Mouse (Mus musculus) C2C12 (cell line): ENCODE measurements around the gene Rplp0. TPM values are rescaled to one million over a fixed set of nuclear protein-coding genes. Genes with fewer than 3 reads are reported as not detected.
"Not testable (repeated sequence)": the region's sequence is repeated elsewhere in the genome, so short reads cannot be mapped to it uniquely, and the experiment has no call there.

Experiments used
- H3K27me3 ChIP-seq: one replicate; pipeline ENCODE4 v1.6.1; 2011; ENCODE audit not compliant: control insufficient read depth, insufficient read depth, insufficient read length
- H3K36me3 ChIP-seq: one replicate; pipeline ENCODE4 v1.6.1; 2011; ENCODE audit not compliant: control insufficient read depth, insufficient read depth
- H3K4me3 ChIP-seq: one replicate; pipeline ENCODE4 v1.5.1; 2011; ENCODE audit warnings: mild to moderate bottlenecking, control low read depth; ENCODE audit not compliant: poor library complexity, insufficient read depth, severe bottlenecking
- H3K79me2 ChIP-seq: one replicate; pipeline ENCODE4 v1.6.1; 2011; ENCODE audit not compliant: control insufficient read depth, insufficient read depth
- H3K79me3 ChIP-seq: one replicate; pipeline ENCODE4 v1.6.1; 2011; ENCODE audit warnings: low read depth, control low read depth
- H3ac ChIP-seq: one replicate; pipeline ENCODE3; 2011; ENCODE audit warnings: low read depth; ENCODE audit not compliant: control insufficient read depth, insufficient read length
- CEBPB ChIP-seq: IDR thresholded peaks from one replicate; pipeline ENCODE4 v1.6.1; 2011; ENCODE audit warnings: low read depth, mild to moderate bottlenecking, control low read depth, moderate library complexity
- CTCF ChIP-seq: IDR thresholded peaks from one replicate; pipeline ENCODE4 v1.5.1; 2011; ENCODE audit not compliant: control insufficient read depth, insufficient read depth, insufficient read length
- FOSL1 ChIP-seq: IDR thresholded peaks from one replicate; pipeline ENCODE4 v1.8.0; 2011; ENCODE audit warnings: mild to moderate bottlenecking, low read length; ENCODE audit not compliant: poor library complexity, insufficient read depth, severe bottlenecking
- MAX ChIP-seq: IDR thresholded peaks from one replicate; pipeline ENCODE4 v1.6.1; 2011; ENCODE audit warnings: mild to moderate bottlenecking, control low read depth
- MYOD1 ChIP-seq: IDR thresholded peaks from one replicate; pipeline ENCODE4 v1.6.1; 2011; ENCODE audit warnings: low read depth; ENCODE audit not compliant: control insufficient read depth, insufficient read length
- MYOG ChIP-seq: IDR thresholded peaks from one replicate; pipeline ENCODE4 v1.6.1; 2011; ENCODE audit not compliant: control insufficient read depth, insufficient read length; ENCODE audit errors: extremely low read depth
- USF1 ChIP-seq: IDR thresholded peaks from one replicate; pipeline ENCODE4 v1.6.1; 2011; ENCODE audit warnings: low read depth, mild to moderate bottlenecking, control low read depth, moderate library complexity
- polyA plus RNA-seq: library from polyadenylated mRNA; unstranded; fragments of >200 nt; fragmentation: generic; extraction: Trizol; gene quantifications from one replicate; pipeline ENCODE4 v1.2.1, GENCODE M21; 2012; ENCODE audit warnings: missing spikeins

Rplp0 gene
- polyA plus RNA-seq, 1 experiment = 5,791 TPM

DNA sequence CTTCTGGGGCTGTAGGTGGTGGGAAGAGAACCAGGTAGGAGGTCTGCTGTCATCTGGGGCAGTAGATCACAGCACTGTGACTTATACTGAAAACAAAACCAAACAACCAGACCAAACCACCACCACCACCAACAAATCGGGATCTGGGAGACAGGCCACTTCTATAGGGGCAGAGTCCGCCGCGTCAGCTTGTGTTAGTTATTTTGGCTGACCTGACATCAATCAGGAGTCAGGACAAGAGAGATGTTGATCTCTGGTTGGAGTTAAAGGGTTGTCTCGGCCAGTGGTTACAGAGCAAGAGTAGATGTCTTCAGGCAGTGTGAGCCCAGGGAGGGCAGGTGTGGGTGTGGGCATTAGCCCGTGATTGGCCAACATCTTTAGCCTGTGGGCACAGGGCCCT, 44.9 kb upstream of the Rplp0 start:
- Histone ChIP-seq H3K36me3 (peaks cover 7% of the 10 kb centered on the region), H3ac (no peak overlapping the region), H3K79me3 (peaks cover 84% of the 10 kb centered on the region), H3K27me3 (no peaks in the 10 kb centered on the region), H3K79me2 (peaks cover 100% of the 10 kb centered on the region), H3K4me3 (no peak overlapping the region)
- TF ChIP-seq FOSL1 (no peak), CEBPB (no peak), MAX (no peak), CTCF (no peak), USF1 (no peak), MYOG (no peak), MYOD1 (no peak)

DNA sequence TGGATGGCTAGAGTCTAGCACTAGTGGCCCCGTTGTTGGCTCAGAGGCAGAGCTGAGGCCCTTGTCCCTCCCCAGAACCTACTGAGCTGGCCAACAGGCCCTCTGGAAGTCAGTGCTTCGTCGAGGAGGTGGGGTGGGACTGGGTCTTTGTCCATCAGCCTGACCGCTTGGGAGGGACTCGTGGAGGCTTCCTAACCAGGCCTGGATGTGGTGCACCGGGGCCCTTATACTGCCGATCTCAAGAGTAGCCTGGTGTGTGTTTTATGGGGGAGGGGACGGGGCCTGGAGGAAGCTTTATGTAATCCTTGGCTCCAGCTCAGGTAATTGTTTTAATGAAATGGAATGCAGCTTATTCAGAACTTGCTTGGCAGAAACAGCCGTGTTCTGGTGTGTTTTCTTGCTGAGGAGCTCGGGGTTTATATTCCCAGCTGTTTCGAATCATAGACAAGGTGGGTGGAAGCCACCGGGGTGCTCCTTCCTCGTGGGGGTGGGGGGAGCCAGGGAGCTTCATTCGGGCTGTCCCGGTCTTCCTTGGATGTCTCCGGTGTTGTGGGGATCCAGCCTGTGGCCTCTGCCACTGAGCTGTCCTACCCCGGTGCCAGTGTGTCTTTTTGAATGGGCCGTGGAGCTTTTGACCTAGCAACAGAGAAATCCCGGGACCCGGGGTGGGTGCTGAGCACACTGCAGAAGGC, 44.2 kb upstream of the Rplp0 start:
- no peaks in the 10 kb centered on the region for H3K27me3 ChIP-seq
- peaks cover 81% of the 10 kb centered on the region for H3K79me3 ChIP-seq
- TF ChIP-seq CEBPB (no peak), MYOD1 (no peak), USF1 (no peak), MYOG (no peak), MAX (no peak), FOSL1 (no peak), CTCF (no peak)
- peaks cover 98% of the 10 kb centered on the region for H3K79me2 ChIP-seq
- peaks cover 7% of the 10 kb centered on the region for H3K36me3 ChIP-seq
- no peak overlapping the region for H3ac ChIP-seq
- H3K4me3 ChIP-seq = no peak overlapping the region

GRCm38 (mm10) chr5:115516081-115516907, 43.0 kb upstream of the Rplp0 start:
- H3K79me2 ChIP-seq = peaks cover 98% of the 10 kb centered on the region
- no peak overlapping the region for H3K4me3 ChIP-seq
- TF ChIP-seq FOSL1 (no peak), CTCF (no peak), MYOD1 (no peak), CEBPB (no peak), MAX (no peak), USF1 (no peak), MYOG (no peak)
- H3K79me3 ChIP-seq = peaks cover 79% of the 10 kb centered on the region
- peaks cover 7% of the 10 kb centered on the region for H3K36me3 ChIP-seq
- no peak overlapping the region for H3ac ChIP-seq
- H3K27me3 ChIP-seq = no peaks in the 10 kb centered on the region

- H3K79me3 ChIP-seq = peaks cover 74% of the 10 kb centered on the region
- TF ChIP-seq FOSL1 (no peak), MYOG (no peak)
- no peaks in the 10 kb centered on the region for H3K27me3 ChIP-seq
- H3ac ChIP-seq = no peak overlapping the region
- H3K36me3 ChIP-seq = peaks cover 7% of the 10 kb centered on the region
- H3K4me3 ChIP-seq = no peak overlapping the region
- H3K79me2 ChIP-seq = peaks cover 98% of the 10 kb centered on the region
These were observed 42.4 kb upstream of the Rplp0 start for GRCm38 (mm10) chr5:115516908-115517307.

DNA sequence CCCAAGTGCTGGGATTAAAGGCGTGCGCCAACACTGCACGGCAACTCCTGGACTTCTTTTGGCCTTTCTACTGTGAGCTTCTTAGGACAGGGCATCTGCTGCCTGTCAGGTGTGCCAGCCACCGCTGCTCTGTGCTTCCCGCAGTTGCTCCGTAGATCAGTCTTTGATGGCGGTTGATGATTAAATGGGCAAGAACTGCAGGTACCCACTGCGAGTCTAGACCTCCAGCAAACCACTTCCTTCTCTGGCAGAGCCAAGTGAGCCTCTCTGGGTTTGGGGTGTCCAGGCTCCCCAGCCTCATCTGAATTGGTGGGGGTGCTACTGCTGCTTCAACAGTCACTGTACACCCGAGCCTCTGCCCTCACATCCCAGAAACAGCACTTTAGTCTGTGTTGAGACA, 41.8 kb upstream of the Rplp0 start:
- TF ChIP-seq CTCF = no peak
- TF ChIP-seq FOSL1 = no peak
- TF ChIP-seq MYOD1 = no peak
- TF ChIP-seq MYOG = no peak
- TF ChIP-seq USF1 = no peak
- TF ChIP-seq CEBPB = no peak
- no peak for TF ChIP-seq MAX

DNA sequence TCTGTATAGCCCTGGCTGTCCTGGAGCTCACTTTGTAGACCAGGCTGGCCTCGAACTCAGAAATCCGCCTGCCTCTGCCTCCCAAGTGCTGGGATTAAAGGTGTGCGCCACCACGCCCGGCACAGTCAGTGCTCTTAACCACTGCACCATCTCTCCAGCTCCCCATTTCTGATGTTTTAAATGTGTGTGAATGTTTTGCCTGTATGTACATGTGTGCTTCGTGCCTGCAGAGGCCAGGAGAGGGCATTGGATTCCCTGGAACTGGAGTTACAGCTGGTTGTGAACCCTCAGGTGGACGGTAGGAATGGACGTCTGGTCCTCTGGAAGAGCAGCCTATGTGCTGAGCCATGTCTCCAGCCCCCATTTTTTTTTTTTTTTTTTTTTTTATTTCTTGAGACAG, 41.1 kb upstream of the Rplp0 start:
- H3K27me3 ChIP-seq, H3ac ChIP-seq, H3K4me3 ChIP-seq, H3K36me3 ChIP-seq: not testable (repeated sequence)
- Histone ChIP-seq H3K79me2 (peaks cover 98% of the 10 kb centered on the region), H3K79me3 (peaks cover 70% of the 10 kb centered on the region)

More for the DNA sequence above, 41.8 kb upstream of the Rplp0 start:
- Histone ChIP-seq H3K27me3 (no peaks in the 10 kb centered on the region), H3ac (no peak overlapping the region), H3K36me3 (peaks cover 7% of the 10 kb centered on the region), H3K79me2 (peaks cover 98% of the 10 kb centered on the region), H3K4me3 (no peak overlapping the region), H3K79me3 (peaks cover 71% of the 10 kb centered on the region)
